In genomic region chr1:182482991-182483909, GRCm38 (mm10) we compare ENCODE assay signal across 16 mouse cellular contexts. TPM values are rescaled to one million over a fixed set of nuclear protein-coding genes. Genes with fewer than 3 reads are reported as not detected.
A peak's percentile ranks its signal among the peaks of the same experiment; 100 is the strongest.
DNase-seq lines count a peak whose midpoint lies in the region; ATAC-seq lines count a peak whose summit lies in the region.
"Had no signal": no experiment of that assay in that cellular context is flagged by ENCODE, and none has a peak within 500 bp of the region (broad histone marks: within the 10 kb centered on the region; RNA-seq: fewer than 3 reads in every experiment).

No protein-coding gene starts in this region.

- no peaks in the 10 kb centered on the region for H3K9me3 ChIP-seq in kidney, embryonic 15.5 days (replicated peaks)
- no peaks in the 10 kb centered on the region for H3K9me3 ChIP-seq in kidney, embryonic 14.5 days (ENCODE audit: control insufficient read depth, low read length)
- H3K9me3 ChIP-seq: embryonic facial prominence, embryonic 10.5 days; hindbrain, embryonic 10.5 days; limb, embryonic 13.5 days; liver, embryonic 15.5 days; midbrain, embryonic 12.5 days; neural tube, embryonic 12.5 days; stomach, embryonic 15.5 days had no signal

- DNase-seq in frontal cortex, postnatal 14 days (ENCODE audit: low spot score in 2 of 2), result no peak
- DNase-seq in lung, postnatal 36 days, result peak; percentile 50
- DNase-seq in lung, postnatal 4 days, result no peak
- no peak for DNase-seq in thymus, adult 18-20 months
- DNase-seq in thymus, postnatal 4 days, result no peak
- DNase-seq: gastrocnemius, postnatal 10 days had no signal

- peaks cover 95% of the 10 kb centered on the region for H3K36me3 ChIP-seq in kidney, embryonic 15.5 days
- peaks cover 82% of the 10 kb centered on the region for H3K36me3 ChIP-seq in kidney, embryonic 14.5 days (ENCODE audit: control insufficient read depth, insufficient read depth, low read length)

- H3K4me2 ChIP-seq in kidney, embryonic 15.5 days, result no peak overlapping the region
- no peak overlapping the region for H3K4me2 ChIP-seq in kidney, embryonic 14.5 days (replicated peaks; ENCODE audit: low read depth, low read length)
- H3K4me2 ChIP-seq: limb, embryonic 13.5 days; liver, embryonic 15.5 days; midbrain, embryonic 12.5 days; neural tube, embryonic 12.5 days; stomach, embryonic 15.5 days had no signal

- 93% methylated on average over 14 of the region's 14 CpGs for WGBS in kidney, embryonic 15.5 days
- WGBS in kidney, embryonic 14.5 days, result 91% methylated on average over 14 of the region's 14 CpGs

- H3K27me3 ChIP-seq in kidney, embryonic 15.5 days, result no peaks in the 10 kb centered on the region
- H3K27me3 ChIP-seq in kidney, embryonic 14.5 days (ENCODE audit: control insufficient read depth, insufficient read depth, low read length), result no peaks in the 10 kb centered on the region
- H3K27me3 ChIP-seq: limb, embryonic 13.5 days; liver, embryonic 15.5 days; midbrain, embryonic 12.5 days; neural tube, embryonic 12.5 days; stomach, embryonic 15.5 days had no signal

- H3K4me3 ChIP-seq in kidney, embryonic 15.5 days (replicated peaks), result no peak overlapping the region
- no peak overlapping the region for H3K4me3 ChIP-seq in kidney, embryonic 14.5 days (ENCODE audit: low read length)
- H3K4me3 ChIP-seq: embryonic facial prominence, embryonic 10.5 days; hindbrain, embryonic 10.5 days; limb, embryonic 13.5 days; liver, embryonic 15.5 days; midbrain, embryonic 12.5 days; neural tube, embryonic 12.5 days; stomach, embryonic 15.5 days had no signal

- peak; percentile 42 for ATAC-seq in frontal cortex, adult (ENCODE audit: low TSS enrichment)
- no peak for ATAC-seq in kidney, embryonic 15.5 days (replicated peaks; ENCODE audit: low FRiP score)
- ATAC-seq in kidney, embryonic 14.5 days (ENCODE audit: low FRiP score, low TSS enrichment), result no peak

- H3K27ac ChIP-seq in kidney, embryonic 15.5 days, result peak overlapping the region; percentile 86
- no peak overlapping the region for H3K27ac ChIP-seq in kidney, embryonic 14.5 days (ENCODE audit: low read depth, low read length)
- H3K27ac ChIP-seq: hindbrain, embryonic 10.5 days; limb, embryonic 13.5 days; liver, embryonic 15.5 days; midbrain, embryonic 12.5 days; neural tube, embryonic 12.5 days; stomach, embryonic 15.5 days had no signal

- peaks cover 48% of the 10 kb centered on the region for H3K4me1 ChIP-seq in kidney, embryonic 15.5 days
- H3K4me1 ChIP-seq in kidney, embryonic 14.5 days (ENCODE audit: control insufficient read depth, insufficient read depth, low read length), result peaks cover 29% of the 10 kb centered on the region; the same call in 1 of the 2 replicates
- H3K4me1 ChIP-seq: embryonic facial prominence, embryonic 10.5 days; hindbrain, embryonic 10.5 days; limb, embryonic 13.5 days; liver, embryonic 15.5 days; midbrain, embryonic 12.5 days; neural tube, embryonic 12.5 days; stomach, embryonic 15.5 days had no signal

- H3K9ac ChIP-seq in kidney, embryonic 15.5 days, result no peak overlapping the region
- H3K9ac ChIP-seq in kidney, embryonic 14.5 days (ENCODE audit: low read depth, low read length), result no peak overlapping the region
- H3K9ac ChIP-seq: limb, embryonic 13.5 days; liver, embryonic 15.5 days; midbrain, embryonic 12.5 days; neural tube, embryonic 12.5 days; stomach, embryonic 15.5 days had no signal

RNA-seq across cellular contexts. Expression of gene Capn2, which starts 34.2 kb away (rescaled TPM):
- polyA plus RNA-seq in kidney, embryonic 15.5 days (2015; fragmentation: Nextera tagmentation; extraction: Ambion mirVana), result 119 and 126 TPM in 2 replicates
- polyA plus RNA-seq in kidney, embryonic 14.5 days (2014; fragmentation: Nextera tagmentation; extraction: Ambion mirVana), result 52.3 and 94.7 TPM in 2 replicates
